Mouse (Mus musculus): ENCODE data around the gene Tifa. TPM values are rescaled to one million over a fixed set of nuclear protein-coding genes. Genes with fewer than 3 reads are reported as not detected.

Gene Tifa
- polyA plus RNA-seq, 1 experiment from 2014 or later, result 6.7 TPM

- 43% methylated on average over 7 of the region's 7 CpGs for WGBS
- Histone ChIP-seq H3K4me1 (ENCODE audit: control insufficient read depth, insufficient read depth, low read length) (no peaks in the 10 kb centered on the region), H3K9me3 (replicated peaks; ENCODE audit: control insufficient read depth, low read length) (no peaks in the 10 kb centered on the region), H3K27me3 (replicated peaks; ENCODE audit: control insufficient read depth, insufficient read depth, low read length) (no peaks in the 10 kb centered on the region), H3K36me3 (ENCODE audit: control insufficient read depth, insufficient read depth, low read length) (peaks cover 5% of the 10 kb centered on the region), H3K9ac (ENCODE audit: low read length) (no peak overlapping the region), H3K27ac (ENCODE audit: low read depth, low read length) (0 out of 2 replicates have a peak overlapping the region, but pooled peaks have one; percentile 16), H3K4me2 (ENCODE audit: low read length) (no peak overlapping the region), H3K4me3 (ENCODE audit: low read depth, low read length) (no peak overlapping the region)
- DNase-seq (ENCODE audit: low spot score) (no peak), ATAC-seq (peak; percentile 37; the same call in 1 of the 2 replicates)
Observed at GRCm38 (mm10) chr3:127827123-127827522, 37.5 kb downstream of the Tifa start.

GRCm38 (mm10) chr3:127830183-127830582 lies 40.6 kb downstream of the Tifa start:
- Histone ChIP-seq H3K27ac (ENCODE audit: low read depth, low read length) (no peak overlapping the region), H3K9me3 (replicated peaks; ENCODE audit: control insufficient read depth, low read length) (no peaks in the 10 kb centered on the region), H3K36me3 (ENCODE audit: control insufficient read depth, insufficient read depth, low read length) (peaks cover 6% of the 10 kb centered on the region; the same call in 1 of the 2 replicates), H3K9ac (ENCODE audit: low read length) (no peak overlapping the region), H3K27me3 (replicated peaks; ENCODE audit: control insufficient read depth, insufficient read depth, low read length) (no peaks in the 10 kb centered on the region), H3K4me2 (ENCODE audit: low read length) (no peak overlapping the region), H3K4me1 (ENCODE audit: control insufficient read depth, insufficient read depth, low read length) (no peaks in the 10 kb centered on the region; the same call in 1 of the 2 replicates), H3K4me3 (ENCODE audit: low read depth, low read length) (no peak overlapping the region)
- ATAC-seq, result no peak
- no peak for DNase-seq (ENCODE audit: low spot score)
- 92% methylated on average over 10 of the region's 10 CpGs for WGBS

GRCm38 (mm10) chr3:127831079-127831478 lies 41.5 kb downstream of the Tifa start:
- Histone ChIP-seq H3K9ac (ENCODE audit: low read length) (no peak overlapping the region), H3K27me3 (replicated peaks; ENCODE audit: control insufficient read depth, insufficient read depth, low read length) (no peaks in the 10 kb centered on the region), H3K27ac (ENCODE audit: low read depth, low read length) (no peak overlapping the region), H3K36me3 (ENCODE audit: control insufficient read depth, insufficient read depth, low read length) (peaks cover 6% of the 10 kb centered on the region; the same call in 1 of the 2 replicates), H3K4me2 (ENCODE audit: low read length) (no peak overlapping the region), H3K9me3 (replicated peaks; ENCODE audit: control insufficient read depth, low read length) (no peaks in the 10 kb centered on the region), H3K4me3 (ENCODE audit: low read depth, low read length) (no peak overlapping the region), H3K4me1 (ENCODE audit: control insufficient read depth, insufficient read depth, low read length) (peaks cover 8% of the 10 kb centered on the region)
- 61% methylated on average over 6 of the region's 6 CpGs for WGBS
- ATAC-seq, result peak; percentile 23; the same call in 1 of the 2 replicates
- DNase-seq (ENCODE audit: low spot score), result no peak

DNA sequence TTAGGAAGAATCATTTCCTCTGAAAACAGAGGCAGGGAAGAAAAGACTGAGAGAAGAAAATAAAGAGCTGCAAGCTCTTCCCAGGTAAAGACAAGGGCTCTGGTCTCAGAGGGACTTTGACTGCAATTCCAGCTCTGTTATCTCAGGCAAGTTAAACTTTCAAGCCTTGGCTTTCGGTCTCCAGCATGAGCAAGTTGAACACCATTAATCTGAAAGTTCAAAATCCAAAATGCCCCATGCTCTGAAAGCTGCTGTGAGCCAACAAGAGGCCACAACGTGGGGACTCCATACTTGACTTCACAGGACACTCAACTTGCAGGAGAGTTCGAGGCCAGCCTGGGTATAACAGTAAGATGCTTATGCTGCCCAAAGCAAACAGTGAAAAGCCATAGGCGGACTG lies 44.4 kb downstream of the Tifa start:
- Histone ChIP-seq H3K27me3 (replicated peaks; ENCODE audit: control insufficient read depth, insufficient read depth, low read length) (no peaks in the 10 kb centered on the region), H3K36me3 (ENCODE audit: control insufficient read depth, insufficient read depth, low read length) (peaks cover 6% of the 10 kb centered on the region; the same call in 1 of the 2 replicates), H3K27ac (ENCODE audit: low read depth, low read length) (no peak overlapping the region), H3K4me1 (ENCODE audit: control insufficient read depth, insufficient read depth, low read length) (peaks cover 14% of the 10 kb centered on the region), H3K4me2 (ENCODE audit: low read length) (no peak overlapping the region), H3K4me3 (ENCODE audit: low read depth, low read length) (no peak overlapping the region), H3K9me3 (replicated peaks; ENCODE audit: control insufficient read depth, low read length) (no peaks in the 10 kb centered on the region), H3K9ac (ENCODE audit: low read length) (no peak overlapping the region)
- no peak for DNase-seq (ENCODE audit: low spot score)
- WGBS, result 91% methylated on average over 4 of the region's 4 CpGs
- no peak for ATAC-seq

DNA sequence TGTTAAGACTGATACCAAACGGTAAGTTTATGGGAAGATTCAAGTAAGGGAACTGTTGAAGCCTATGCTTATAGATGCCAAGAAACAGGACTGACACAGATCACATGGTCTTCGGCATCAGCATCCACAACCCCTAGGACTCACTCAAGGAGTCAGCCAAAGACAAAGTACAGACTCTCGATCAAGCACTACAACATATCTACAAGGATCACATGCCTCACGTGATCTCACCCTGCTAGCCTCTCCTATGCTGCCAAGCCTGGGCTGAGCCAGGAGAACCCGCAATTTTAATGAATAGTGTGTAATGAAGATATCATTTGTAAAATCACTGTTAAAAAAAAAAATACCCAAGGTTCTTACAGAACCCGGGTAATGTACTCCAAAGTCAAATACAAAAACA lies 46.0 kb downstream of the Tifa start:
- no peaks in the 10 kb centered on the region for H3K27me3 ChIP-seq (replicated peaks; ENCODE audit: control insufficient read depth, insufficient read depth, low read length)
- H3K9ac ChIP-seq (ENCODE audit: low read length), result no peak overlapping the region; the same call in 1 of the 2 replicates
- 84% methylated on average over 6 of the region's 6 CpGs for WGBS

DNA sequence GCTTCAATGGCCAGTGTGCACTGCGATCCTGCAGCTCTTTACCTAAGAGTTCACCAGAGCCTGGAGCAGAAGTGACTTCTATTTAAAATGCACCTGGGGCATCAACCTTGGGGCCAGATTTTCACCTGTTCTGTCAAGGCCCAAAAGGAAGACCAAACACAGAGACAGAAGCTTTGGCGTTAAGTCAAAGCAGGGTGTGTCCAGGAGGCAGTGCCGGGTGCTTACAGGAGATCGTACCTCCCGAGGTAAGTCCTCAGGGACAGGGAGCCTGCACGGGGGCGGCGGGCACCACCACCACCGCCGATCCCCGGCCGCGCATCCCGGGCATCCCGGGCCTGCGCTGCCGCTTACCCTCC lies 47.2 kb downstream of the Tifa start:
- ATAC-seq (no peak), DNase-seq (ENCODE audit: low spot score) (peak; percentile 5)
- Histone ChIP-seq H3K4me1 (ENCODE audit: control insufficient read depth, insufficient read depth, low read length) (peaks cover 16% of the 10 kb centered on the region), H3K4me3 (ENCODE audit: low read depth, low read length) (peak overlapping the region; percentile 89), H3K36me3 (ENCODE audit: control insufficient read depth, insufficient read depth, low read length) (peaks cover 3% of the 10 kb centered on the region; the same call in 1 of the 2 replicates), H3K9ac (ENCODE audit: low read length) (peak overlapping the region; percentile 94), H3K4me2 (ENCODE audit: low read length) (peak overlapping the region; percentile 93), H3K9me3 (replicated peaks; ENCODE audit: control insufficient read depth, low read length) (no peaks in the 10 kb centered on the region), H3K27ac (ENCODE audit: low read depth, low read length) (peak overlapping the region; percentile 83), H3K27me3 (replicated peaks; ENCODE audit: control insufficient read depth, insufficient read depth, low read length) (no peaks in the 10 kb centered on the region)
- 0% methylated on average over 17 of the region's 17 CpGs for WGBS

More for the DNA sequence above, 46.0 kb downstream of the Tifa start:
- Histone ChIP-seq H3K36me3 (ENCODE audit: control insufficient read depth, insufficient read depth, low read length) (peaks cover 3% of the 10 kb centered on the region; the same call in 1 of the 2 replicates), H3K27ac (ENCODE audit: low read depth, low read length) (no peak overlapping the region), H3K9me3 (replicated peaks; ENCODE audit: control insufficient read depth, low read length) (no peaks in the 10 kb centered on the region), H3K4me2 (ENCODE audit: low read length) (peak overlapping the region; percentile 93), H3K4me3 (ENCODE audit: low read depth, low read length) (no peak overlapping the region), H3K4me1 (ENCODE audit: control insufficient read depth, insufficient read depth, low read length) (peaks cover 14% of the 10 kb centered on the region)
- no peak for DNase-seq (ENCODE audit: low spot score)
- no peak for ATAC-seq

DNA sequence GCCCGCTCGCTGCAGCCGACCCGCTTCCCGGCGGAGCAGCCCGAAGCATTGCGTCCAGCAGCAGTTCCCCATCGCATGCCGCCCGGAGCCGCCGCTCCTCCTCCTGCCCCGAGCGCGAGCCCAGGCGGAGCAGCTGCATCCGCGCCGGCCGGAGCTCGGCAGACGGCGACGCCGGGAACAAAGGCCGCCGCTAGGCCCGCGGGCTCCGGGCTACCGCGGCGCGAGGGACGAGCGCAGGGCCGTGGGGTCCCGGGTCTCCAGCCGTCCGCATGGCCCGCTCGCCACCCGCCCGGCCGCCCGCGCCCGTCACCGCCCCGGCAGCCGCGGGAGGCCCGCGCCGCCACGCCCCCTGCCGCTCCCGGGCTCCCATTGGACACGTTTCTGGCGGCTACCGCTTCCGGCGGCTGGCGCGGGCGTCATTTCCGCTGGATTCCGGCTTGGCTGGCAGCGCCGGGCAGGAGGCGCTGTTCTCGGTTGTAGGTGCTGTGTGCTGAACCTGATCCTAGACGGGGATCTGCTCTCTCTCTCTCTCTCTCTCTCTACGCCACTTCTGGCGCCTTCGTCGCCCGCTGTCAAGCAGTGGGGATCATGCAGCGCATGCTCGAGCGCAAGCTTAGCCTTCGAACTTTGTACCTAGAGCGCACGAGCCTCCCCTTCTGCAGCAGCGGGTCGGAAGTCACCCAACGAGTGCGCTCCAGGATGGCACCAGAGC lies 47.7 kb downstream of the Tifa start, which contains the start of gene Ap1ar:
Gene Ap1ar (minus strand): TSS at position 370 of the 712 bp plus-strand sequence.
- ATAC-seq (peak; percentile 99), DNase-seq (ENCODE audit: low spot score) (peak; percentile 98)
- H3K4me3 ChIP-seq (ENCODE audit: low read depth, low read length), result peak within 1 kb of the TSS; percentile 89
- H3K36me3 ChIP-seq (ENCODE audit: control insufficient read depth, insufficient read depth, low read length), result peaks cover 3% of the 10 kb centered on the region; the same call in 1 of the 2 replicates
- no peaks in the 10 kb centered on the region for H3K27me3 ChIP-seq (replicated peaks; ENCODE audit: control insufficient read depth, insufficient read depth, low read length)
- H3K4me1 ChIP-seq (ENCODE audit: control insufficient read depth, insufficient read depth, low read length), result peaks cover 16% of the 10 kb centered on the region
- peak within 1 kb of the TSS; percentile 94 for H3K9ac ChIP-seq (ENCODE audit: low read length)
- H3K4me2 ChIP-seq (ENCODE audit: low read length), result peak within 1 kb of the TSS; percentile 93
- no peaks in the 10 kb centered on the region for H3K9me3 ChIP-seq (replicated peaks; ENCODE audit: control insufficient read depth, low read length)
- WGBS, result under 1% methylated on average over 72 of the region's 89 CpGs
- H3K27ac ChIP-seq (ENCODE audit: low read depth, low read length), result peak within 1 kb of the TSS; percentile 83

DNA sequence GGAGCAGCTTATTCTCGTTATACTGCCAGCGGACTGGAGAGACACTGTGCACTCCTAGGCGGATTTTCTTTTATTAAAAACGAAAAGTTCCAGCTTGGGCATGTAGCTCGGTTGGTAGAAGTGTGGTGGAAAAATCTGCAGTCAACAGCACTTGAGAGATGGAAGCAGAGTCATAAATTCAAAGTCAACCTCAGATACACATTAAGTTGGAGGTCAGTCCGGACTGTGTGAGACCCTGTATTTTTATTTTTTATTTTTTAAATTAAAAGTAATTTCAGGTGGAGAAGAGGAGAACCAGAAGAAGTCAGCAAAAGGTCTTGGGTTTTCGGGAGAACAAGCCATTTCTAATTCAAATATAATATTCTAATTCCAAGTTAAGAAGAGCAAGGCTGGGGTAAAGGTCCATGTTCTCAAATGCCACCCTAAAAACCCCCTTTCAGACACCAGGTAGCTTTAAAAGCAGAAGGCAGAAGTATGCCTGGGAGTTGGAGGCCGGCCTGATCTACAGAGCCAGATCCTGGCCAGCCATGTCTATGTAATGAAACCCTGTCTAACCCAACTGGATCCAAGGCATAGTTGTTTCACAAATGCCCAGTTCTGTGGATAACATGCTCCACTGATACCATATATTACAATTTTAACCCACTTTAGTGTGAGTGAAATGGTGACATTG lies 48.5 kb downstream of the Tifa start:
- DNase-seq (ENCODE audit: low spot score) (no peak), ATAC-seq (no peak; the same call in 1 of the 2 replicates)
- WGBS, result 33% methylated on average over 8 of the region's 8 CpGs
- Histone ChIP-seq H3K27ac (ENCODE audit: low read depth, low read length) (peak overlapping the region; percentile 83), H3K9me3 (replicated peaks; ENCODE audit: control insufficient read depth, low read length) (no peaks in the 10 kb centered on the region), H3K9ac (ENCODE audit: low read length) (peak overlapping the region; percentile 94), H3K4me3 (ENCODE audit: low read depth, low read length) (peak overlapping the region; percentile 89), H3K4me1 (ENCODE audit: control insufficient read depth, insufficient read depth, low read length) (peaks cover 16% of the 10 kb centered on the region), H3K27me3 (replicated peaks; ENCODE audit: control insufficient read depth, insufficient read depth, low read length) (no peaks in the 10 kb centered on the region), H3K36me3 (ENCODE audit: control insufficient read depth, insufficient read depth, low read length) (peaks cover 3% of the 10 kb centered on the region; the same call in 1 of the 2 replicates), H3K4me2 (ENCODE audit: low read length) (peak overlapping the region; percentile 70)
